Mouse (Mus musculus) right cerebral cortex, adult 18-20 months (tissue): ENCODE results near the gene Myo1b.

Experiments used
- DNase-seq: peaks from one replicate; pipeline ENCODE4 v3.0.0; 2022; ENCODE audit warnings: mixed read lengths

Myo1b gene

DNA sequence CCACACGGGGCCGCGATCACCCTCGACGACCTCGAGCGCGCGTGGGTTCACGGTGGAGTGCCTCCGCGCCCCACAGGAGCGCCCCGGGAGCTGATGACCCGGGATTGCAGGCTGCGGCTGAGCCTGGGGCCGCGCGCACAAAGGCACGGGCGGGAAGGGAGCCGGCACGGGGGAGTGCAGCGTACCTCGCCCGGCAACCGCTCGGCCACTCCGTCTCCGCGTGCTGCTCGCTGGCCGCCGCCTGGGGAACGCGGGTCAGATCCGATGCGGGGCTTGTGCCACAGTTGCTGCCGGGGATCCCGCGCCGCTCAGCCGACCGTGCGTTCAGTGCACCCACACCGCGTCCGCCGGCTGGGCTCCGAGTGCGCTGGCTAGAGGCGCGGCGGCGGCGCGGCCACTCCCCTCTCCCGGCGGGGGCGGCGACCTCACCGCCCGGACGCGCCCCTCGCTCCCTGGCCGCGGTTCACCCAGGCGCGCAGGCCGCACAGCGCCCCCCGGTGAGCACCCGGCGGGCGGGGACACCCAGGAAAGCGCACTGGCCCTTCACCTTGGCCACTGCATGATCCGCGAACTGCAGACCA lies at the start of gene Myo1b:
Gene Myo1b (minus strand): TSS at position 496 of the 581 bp plus-strand sequence.
- DNase-seq, result peak; percentile 35

DNA sequence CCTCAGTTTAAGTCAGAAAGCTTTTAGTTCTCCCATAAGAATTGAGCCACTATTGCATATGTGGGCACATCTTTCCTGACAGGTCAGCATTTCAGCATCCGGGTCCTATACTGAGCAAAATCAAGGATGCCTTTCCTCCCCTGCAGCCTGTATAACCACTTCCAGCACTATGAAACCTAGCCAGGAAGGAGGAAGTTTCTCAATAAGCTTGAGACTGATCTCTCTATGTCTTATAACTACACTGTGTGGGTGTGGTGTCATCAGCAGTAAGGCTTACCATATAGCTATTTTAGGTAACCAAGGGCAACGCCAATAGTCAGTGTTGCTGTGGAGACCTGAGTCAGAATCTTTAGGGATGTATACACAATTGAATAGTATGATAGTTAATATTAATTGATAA lies 48.8 kb upstream of the Myo1b start:
- DNase-seq, result no peak

DNA sequence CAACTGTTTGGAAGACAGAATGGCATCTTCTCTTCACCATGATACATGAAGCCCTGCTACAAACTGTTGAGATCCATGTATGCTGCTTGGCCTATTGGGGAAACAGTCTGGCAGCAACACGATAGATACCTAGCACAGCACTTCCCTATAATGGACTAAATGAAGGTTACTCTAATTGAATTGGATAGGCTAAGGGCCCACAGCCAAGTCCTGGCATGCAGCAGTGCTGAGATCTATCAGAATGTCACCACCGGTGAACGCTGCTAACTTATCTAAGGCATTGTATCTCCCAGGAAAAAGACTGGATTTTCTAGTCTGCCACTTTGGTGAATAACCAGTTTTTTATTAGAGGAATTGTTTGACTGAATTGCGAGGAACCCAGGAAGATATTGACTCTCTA lies 31.2 kb upstream of the Myo1b start:
- no peak for DNase-seq

DNA sequence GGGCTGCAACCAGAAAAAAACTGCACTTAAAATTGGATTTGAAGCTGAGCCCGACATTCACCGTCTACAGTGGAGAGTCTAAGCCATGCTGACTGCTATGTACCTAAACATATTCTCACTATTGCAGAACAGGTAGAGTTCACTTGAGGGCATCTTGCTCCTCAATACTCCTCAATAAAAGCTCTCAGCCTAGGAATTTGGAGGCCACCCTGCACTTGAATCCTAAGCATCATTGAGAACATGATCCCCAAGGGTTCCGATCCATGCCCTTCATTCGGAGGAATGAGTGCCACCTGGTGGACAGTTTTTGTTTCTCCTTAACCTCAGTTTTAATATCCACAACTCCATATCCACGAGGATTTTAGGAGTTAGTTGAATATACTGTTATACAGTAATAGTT lies 28.9 kb upstream of the Myo1b start:
- DNase-seq, result peak; percentile 42

DNA sequence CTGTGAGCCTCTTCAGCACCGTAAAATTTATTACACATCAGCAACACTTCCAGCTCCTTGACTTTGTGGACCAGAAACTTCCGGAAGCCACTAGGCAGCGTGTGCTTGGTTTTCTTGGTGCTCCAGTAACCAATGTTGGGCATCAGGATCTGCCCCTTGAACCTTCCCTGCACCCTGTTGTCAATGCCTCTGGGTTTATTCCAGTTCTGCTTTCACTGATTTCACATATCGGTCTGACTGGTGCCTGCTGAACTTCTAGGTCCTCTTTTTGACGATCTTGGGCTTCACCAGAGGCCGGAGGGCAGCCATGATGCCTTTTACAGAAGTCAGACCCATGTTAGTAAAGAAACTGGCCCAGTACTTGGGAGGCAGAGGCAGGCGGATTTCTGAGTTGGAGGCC lies 22.5 kb upstream of the Myo1b start:
- no peak for DNase-seq

DNA sequence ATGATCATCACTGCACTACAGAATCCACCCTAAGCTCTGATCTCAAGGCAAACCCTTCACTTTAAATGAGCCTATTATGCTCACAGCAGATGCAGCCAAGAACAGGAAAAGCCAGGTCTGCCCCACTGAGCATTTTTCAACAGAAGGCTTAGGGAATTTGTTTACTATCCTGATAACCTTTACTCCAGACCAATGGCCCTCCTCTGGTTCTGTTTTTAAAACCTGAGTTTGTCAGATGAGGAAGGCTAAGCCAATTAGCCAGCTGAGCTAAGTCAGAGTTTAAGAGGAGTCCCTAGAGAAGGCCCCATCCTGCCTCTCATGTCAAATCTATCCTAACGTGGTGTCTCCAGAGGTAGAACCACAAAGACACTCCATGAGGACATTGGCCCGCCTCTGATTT lies 19.1 kb upstream of the Myo1b start:
- no peak for DNase-seq

DNA sequence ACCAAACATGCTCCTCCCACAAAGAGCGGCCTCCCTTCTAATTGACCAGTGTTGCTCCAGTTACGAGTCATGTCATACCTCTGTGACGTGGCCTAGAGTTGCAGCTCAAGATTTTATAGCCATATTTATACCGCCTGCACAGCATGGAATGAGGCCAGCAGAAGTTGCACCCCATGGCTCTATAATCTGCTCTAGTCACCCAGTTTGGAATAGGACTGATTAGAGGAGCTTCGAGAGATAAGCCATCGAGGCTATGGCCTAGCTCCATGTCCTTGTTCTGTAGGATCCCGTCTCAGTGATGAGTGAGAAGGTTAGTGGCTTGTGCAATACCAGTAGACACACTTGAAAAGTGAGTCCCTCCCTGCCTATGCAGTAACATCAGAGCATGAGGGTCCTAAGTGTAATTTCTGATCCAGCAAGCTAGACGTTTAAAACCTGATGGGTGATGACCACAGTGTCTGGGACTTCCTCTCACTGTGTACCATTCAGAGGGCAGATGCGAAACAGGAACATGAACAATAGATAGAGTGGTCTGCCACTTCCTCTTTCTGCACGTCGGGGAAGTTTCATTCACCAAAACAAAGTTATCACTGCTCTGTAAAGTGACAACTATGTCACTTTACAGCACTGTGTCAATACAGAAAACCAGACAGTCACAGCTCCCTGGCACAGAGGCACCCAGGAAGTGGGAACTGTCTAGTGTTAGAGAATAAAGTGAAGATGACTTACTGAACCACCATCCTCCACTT lies 18.5 kb upstream of the Myo1b start:
- no peak for DNase-seq

DNA sequence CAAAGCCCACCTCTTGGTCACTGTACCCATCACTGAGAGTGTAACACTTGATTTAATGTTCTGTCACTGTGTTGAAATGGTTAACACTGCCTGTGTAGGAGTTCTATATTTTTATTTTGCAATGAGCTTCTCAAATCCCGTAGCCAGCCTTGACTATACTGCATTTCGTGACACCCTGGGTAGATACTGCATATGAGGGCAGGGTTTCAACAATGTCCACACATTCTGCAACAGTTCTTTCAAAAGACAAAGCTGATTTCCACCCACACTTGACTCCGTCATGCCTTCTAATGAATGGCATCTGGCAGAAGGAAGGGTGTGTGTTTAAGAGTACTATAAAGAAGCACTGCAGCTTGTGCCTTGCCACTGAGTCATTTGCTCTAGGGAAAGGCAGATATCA lies 17.0 kb upstream of the Myo1b start:
- DNase-seq, result no peak

DNA sequence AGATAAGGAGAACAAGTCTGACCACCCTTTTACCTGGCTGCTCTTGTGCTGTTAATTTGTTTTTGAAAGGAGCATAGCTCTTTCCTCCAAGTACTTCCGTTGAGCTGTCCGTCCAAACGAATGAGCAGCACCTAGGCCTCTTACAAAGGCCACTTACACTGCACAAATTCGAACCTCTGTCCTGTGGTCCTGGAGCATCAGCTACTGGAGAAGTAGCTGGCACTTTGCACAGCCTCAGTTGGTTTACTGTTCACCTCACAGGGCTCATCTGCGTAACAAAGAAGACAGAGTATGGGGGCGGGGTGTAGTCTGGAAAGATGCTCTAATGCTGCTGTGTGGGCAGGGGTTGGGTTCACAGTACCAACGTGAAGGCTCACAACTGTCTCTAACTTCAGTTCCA lies 15.7 kb upstream of the Myo1b start:
- no peak for DNase-seq

DNA sequence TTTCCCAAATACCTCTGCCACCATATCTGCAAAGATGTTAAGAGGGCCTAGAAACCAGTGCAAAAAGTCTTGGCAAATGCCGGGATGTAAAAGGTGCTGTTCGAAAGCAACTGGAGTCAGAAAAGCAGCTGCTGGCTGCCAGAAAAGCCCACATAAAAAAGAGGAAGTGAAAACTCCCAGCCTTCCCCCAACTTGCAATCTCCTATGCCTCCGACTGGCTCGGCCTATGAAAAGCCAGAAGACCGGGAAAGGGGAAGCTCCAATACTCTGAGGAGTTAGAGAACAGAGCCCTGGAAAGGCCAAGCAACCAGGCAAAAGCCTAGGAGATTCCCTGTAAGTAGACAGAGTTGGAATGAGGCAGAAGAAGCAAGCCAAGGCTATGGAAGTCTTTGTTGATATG lies 14.7 kb upstream of the Myo1b start:
- no peak for DNase-seq

DNA sequence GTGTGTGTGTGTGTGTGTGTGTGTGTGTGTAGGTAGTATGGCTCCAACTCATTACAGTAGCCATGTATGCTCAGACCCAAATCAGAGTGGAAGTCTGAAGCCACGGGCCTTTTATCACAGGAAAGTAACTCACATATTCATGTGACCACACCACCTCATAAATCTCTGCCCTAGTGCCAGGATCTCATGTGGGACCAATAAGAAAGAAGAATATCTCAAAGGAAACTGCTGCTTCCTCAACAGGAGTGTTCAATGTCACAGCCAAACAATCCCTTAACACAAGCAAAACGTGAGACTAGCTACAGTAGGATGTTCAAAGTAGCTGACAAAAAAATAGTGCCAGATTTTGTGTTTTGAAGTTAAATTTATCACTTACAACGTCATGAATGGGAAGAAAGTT lies 13.7 kb upstream of the Myo1b start:
- no peak for DNase-seq

DNA sequence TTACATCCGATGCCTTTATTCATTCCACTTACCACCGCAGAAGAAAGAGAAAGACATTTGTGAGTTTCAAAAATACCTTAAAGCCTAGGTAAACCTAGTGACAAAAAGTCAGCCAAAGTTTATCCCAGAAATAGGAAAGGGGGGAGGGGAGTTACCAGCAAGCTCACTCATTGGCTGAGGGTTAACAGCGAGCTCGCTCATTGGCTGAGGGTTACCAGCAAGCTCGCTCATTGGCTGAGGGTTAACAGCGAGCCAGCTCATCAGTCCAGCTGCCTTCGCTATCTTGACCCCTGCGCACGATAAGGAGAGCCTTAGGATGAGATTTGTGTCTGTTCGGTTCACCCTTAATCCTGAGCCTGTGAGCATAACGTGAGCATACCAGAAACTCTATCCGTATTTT lies 6.9 kb upstream of the Myo1b start:
- DNase-seq, result no peak

DNA sequence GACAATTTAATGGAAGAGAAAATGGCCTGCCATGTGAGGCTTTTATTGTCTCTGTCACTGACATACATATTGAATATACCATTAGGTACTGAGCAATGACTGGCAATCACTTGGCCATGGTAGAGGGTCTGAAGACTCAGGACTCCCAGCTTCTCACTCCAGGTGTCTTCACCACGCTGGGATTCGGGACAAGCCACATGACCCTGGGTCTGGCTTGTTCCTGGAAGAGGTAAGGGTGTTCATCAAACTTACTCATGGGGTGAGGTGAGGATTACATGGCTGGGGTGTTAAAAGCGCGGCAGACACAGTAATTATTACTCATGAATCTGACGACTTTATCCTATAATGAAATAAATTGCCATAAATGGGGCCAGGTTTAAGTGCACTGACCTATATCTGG lies 405 bp upstream of the Myo1b start:
- DNase-seq, result no peak

DNA sequence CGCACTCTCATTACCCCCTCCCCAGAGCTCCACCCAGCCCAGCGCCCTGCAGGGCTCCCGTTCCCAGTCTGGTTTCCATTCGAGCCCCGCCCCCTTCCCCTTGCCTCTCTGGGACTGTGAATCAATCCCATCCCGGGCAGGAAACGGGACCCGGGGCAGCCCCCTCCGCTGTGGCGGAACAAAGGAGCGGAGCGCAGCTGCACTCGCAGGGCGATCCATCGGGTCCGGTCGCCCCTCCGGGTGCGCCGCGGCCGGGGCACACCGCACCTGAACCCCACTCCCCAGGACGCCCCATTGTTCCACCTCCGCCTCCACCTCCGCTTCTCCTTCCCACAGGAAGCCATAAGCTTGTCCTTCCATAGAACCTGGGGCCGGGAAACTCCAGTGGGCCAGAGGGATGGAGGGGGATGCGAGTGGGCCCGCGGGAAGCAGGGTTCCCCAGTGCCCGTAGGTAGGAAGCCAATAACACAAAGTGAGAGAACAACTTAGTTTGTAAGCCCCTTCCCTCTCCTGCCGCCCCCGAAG lies 758 bp downstream of the Myo1b start:
- DNase-seq, result peak; percentile 43

DNA sequence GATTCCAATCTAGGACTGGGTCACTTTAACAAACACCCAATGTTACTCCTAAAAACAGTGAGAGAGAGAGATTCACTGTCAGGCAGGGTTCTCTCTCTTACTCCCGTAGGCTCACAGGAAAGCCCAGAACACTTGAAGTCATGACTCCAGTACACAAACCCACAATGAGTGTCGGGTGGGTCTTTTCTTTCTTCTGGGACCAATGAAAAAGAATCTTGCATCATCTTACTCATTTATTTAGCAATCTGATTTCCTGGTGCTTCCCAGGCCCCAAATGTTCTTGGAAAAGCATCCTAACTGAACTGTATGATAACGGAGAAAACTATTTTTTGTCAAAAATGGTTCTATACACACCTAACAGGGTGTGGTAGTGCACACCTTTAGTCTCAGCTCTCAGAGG lies 1.8 kb downstream of the Myo1b start:
- no peak for DNase-seq

DNA sequence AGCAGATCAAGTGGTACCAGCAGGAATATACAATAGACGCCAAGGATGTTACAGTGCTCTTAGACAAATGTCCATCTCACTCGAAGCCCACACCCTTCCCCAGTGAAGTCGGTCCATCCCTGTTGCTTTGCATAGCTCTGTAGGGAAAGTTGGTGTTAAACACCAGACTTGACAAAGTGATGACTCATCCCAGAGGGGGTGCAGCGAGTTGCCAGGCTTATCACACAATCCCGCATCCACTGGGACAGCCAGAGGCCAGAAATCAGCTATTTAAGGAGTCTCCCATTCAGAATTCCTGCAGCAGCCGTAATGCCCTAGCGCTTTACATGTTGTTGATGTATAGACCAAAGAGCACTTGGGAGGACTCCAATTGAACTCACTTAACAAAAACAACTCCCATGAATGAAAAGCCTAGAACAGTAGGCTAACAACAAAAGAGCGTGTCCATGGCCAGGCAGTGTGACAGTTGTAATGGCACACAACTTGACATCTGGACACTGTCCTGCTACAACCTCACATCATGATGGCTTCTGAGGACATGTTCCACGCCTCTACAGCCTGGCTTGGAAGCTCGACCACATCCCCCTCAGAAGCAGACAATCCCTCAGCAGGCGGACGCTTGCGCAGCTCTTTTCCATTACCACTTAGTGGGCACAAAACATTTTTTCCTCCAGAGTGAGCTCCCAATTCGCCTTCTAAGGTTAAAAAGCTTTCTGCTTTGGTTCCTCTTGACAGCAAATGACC lies 2.6 kb downstream of the Myo1b start:
- DNase-seq, result peak; percentile 44

DNA sequence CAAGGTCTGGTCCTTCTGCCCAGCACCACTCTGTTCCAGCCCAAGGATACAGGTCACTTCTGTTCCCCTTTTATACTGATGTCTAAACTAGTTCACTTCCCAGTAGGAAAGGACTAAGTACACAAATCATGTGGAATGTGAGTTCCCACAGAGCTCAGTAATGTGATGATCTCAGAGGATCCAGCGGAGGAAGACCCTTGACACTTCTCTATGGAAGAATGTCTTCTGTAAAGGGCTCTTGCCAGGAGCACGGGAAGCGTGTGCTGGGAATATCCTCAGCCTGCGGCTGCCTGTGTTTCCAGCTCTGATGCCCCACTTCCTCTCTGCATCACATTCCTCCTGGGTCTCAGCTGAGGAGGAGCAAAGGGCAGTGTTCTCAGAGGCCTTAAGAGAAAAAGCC lies 4.5 kb downstream of the Myo1b start:
- DNase-seq, result no peak

DNA sequence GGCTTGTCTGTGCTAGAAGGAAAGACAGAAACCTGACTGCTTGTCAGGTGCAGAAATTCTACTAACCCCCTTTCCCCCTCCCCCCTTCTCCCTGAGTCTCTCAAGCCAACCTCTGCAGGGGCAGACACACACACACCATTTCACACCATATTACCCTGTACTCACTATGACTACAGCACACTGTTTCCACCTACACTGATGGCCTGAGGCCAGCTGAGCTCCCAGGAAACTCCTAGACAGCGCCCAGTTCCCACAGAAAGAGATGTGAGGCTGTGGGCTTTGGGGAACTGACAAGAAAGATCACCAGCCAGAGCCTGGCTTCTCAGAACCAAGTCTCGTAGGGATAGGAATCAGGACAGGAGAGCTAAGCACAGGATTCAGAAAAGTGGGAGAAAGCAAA lies 6.7 kb downstream of the Myo1b start:
- peak; percentile 41 for DNase-seq

DNA sequence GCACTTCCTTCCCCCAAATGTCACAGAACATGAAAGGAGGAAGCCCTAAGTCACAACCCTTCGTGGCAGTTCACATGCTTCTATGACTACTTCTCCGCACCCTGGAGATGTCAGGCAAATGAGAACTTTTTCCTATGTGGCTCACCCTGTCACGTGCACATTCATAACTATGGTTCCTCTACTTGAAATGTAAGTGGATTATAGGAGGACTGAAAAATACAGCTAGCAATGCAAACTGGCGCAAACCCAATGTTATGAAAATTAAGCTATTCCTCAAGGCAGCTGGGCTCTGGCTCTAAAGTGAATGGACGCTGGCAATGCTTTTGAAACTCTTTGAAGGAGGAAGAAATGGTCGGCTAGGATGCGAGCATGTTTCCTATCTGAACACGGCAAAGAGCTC lies 8.1 kb downstream of the Myo1b start:
- DNase-seq, result no peak

DNA sequence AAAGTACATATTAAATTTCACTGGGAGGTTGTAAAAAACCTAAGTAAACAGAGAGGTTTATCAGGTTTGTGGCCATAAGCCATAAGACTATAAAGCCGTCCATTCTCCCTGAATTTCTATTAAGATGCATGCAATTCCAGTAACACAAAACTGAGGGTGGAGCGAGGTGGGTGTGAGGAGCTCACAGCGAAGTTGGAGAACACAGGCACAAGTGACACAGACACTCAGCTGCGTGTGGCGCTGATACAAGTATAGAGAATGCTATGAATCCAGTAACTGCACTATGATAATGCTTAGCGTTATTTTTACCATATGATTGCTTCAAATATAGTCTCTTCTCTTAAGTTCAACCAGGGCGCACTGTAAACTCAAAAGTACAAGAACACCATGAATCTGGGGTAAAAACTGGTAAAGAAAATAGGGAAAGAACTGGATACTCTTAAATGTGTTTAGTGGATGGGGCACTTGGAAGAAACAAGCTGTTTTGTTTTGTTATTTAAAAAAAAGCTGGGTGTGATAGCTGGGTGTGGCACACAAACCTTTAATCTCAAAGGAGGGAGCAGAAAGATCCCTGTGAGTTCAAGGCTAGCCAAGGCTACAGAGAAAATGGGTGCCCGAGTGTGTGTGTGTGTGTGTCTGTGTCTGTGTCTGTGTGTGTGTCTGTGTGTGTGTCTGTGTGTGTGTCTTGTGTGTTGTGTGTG lies 9.5 kb downstream of the Myo1b start:
- DNase-seq, result peak; percentile 43

DNA sequence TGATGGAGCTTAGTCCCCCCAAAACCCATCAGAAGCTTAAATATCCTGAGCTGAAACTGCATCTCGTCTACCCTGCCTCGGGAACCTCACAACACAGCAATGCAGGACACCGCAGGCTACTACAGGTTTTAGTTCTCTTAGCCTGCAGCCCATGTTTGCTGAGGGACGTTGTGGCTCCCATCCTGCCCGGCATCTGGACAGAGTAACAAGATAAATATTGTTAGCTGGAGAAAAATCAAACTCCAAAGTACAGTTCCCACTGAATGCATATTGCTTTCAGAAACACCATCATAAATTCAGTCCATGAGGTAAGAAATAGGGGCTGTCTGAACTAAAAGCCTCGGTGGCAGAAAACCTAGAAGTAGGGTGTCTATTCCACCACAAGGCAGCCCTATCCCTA lies 10.8 kb downstream of the Myo1b start:
- no peak for DNase-seq

DNA sequence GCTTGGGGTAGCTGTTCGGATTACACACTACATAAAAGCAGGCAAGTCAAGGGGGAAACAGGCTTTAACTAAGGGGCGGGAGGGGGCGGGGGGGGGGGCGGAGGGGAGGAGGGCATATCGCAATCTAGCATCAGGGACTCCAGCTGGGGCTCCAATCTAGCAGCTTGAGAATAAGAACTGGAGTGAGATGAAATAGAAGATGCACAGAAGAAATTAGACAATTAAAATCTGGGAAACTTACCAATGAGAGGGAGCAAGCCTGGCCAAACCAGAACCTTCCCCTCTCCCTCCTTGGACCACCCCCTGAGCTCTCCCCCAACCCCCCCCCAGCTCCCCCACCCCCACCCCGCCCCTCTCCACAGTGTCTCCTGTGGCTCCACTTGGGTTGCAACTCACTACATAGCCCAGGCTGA lies 18.7 kb downstream of the Myo1b start:
- no peak for DNase-seq

DNA sequence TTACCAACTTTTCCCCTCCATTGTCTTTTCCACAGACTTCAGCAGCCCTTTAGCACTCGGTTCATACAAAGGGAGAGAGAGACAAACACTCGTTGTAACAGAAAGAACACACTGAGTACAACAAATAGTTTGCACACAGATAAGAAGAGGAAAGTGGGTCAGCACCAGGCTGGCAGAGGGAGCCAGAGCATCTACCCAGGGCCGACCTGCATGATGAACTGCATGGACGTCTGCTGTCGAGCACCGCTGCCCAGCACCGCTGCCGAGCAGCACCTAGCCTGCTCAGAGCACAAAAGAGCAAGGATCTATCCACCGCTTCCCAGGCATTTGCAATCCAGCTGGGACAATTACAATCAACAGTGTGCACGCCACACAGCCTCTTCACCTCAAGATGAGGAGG lies 19.9 kb downstream of the Myo1b start:
- DNase-seq, result no peak
